Mouse (Mus musculus) E14TG2a.4 (cell line): ENCODE results near the gene Tssk4.

ENCODE experiments used
- H3K27me3 ChIP-seq: 2 replicates; pipeline ENCODE4 v1.6.1; 2014; ENCODE audit warnings: low read length, control low read depth; ENCODE audit not compliant: insufficient read depth
- H3K36me3 ChIP-seq: 2 replicates; pipeline ENCODE4 v1.6.1; 2014; ENCODE audit warnings: low read length, control low read depth; ENCODE audit not compliant: insufficient read depth
- H3K4me1 ChIP-seq: replicated peaks from 2 replicates; pipeline ENCODE4 v1.6.1; 2014; ENCODE audit warnings: low read depth, low read length, control low read depth
- H3K4me3 ChIP-seq: replicated peaks from 2 replicates; pipeline ENCODE4 v1.5.1; 2014; ENCODE audit warnings: mild to moderate bottlenecking, low read length
- H3K9me3 ChIP-seq: 2 replicates; pipeline ENCODE4 v1.6.1; 2014; ENCODE audit warnings: low read length, control low read depth
- CTCF ChIP-seq: conservative IDR thresholded peaks from 2 replicates; pipeline ENCODE4 v1.5.1; 2014; ENCODE audit warnings: low read length
- NANOG ChIP-seq: IDR thresholded peaks from 2 replicates; pipeline ENCODE4 v1.6.1; 2014; ENCODE audit warnings: borderline replicate concordance, low read length, mixed read lengths
- POU5F1 ChIP-seq: IDR thresholded peaks from 2 replicates; pipeline ENCODE4 v1.6.1; 2014; ENCODE audit warnings: low read length, borderline replicate concordance

Tssk4 gene

DNA sequence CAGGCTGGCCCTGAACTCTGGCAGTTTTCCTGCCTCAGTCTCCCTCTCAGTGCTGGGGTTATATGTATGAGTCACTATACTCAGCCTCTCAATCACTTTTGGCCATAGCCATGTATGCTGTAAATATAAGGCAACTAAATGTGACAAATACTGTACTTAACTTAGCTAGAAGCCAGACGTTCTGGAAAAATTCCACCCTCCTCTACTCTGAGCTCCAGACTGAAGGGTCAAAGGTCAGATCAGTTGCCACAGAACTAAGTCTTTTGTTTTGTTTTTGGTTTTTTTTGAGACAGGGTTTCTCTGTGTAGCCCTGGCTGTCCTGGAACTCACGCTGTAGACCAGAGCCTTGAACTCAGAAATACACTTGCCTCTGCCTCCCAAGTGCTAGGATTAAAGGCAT, 34.1 kb upstream of the Tssk4 start:
- TF ChIP-seq POU5F1 = no peak
- TF ChIP-seq CTCF = no peak
- TF ChIP-seq NANOG = no peak
- no peak overlapping the region for H3K4me3 ChIP-seq
- H3K36me3 ChIP-seq = peaks cover 2% of the 10 kb centered on the region; the same call in 1 of the 2 replicates
- no peaks in the 10 kb centered on the region for H3K9me3 ChIP-seq
- peaks cover 23% of the 10 kb centered on the region for H3K27me3 ChIP-seq
- H3K4me1 ChIP-seq = peaks cover 26% of the 10 kb centered on the region

DNA sequence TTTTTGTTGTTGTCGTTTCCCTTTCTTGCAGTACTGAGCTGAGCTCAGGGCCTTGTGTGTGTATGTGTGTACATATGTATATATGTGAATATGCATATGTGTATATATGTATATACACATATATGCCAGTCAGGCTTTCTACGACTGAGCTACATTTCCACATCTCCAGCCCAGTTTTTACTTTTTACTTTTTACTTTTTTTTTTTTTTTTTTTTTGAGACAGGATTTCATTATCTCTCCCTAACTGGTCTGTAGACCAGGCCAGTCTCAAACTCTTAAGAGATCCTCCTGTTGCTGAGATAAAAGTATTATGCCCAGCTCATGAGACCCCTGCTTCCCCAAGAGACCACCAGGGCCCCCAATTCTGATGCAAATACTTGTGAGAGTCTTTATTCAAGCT, 33.1 kb upstream of the Tssk4 start:
- Histone ChIP-seq H3K36me3 (no peaks in the 10 kb centered on the region), H3K27me3 (peaks cover 23% of the 10 kb centered on the region), H3K4me3 (no peak overlapping the region), H3K9me3 (no peaks in the 10 kb centered on the region), H3K4me1 (peaks cover 23% of the 10 kb centered on the region)
- TF ChIP-seq POU5F1 (no peak), CTCF (no peak), NANOG (no peak)

DNA sequence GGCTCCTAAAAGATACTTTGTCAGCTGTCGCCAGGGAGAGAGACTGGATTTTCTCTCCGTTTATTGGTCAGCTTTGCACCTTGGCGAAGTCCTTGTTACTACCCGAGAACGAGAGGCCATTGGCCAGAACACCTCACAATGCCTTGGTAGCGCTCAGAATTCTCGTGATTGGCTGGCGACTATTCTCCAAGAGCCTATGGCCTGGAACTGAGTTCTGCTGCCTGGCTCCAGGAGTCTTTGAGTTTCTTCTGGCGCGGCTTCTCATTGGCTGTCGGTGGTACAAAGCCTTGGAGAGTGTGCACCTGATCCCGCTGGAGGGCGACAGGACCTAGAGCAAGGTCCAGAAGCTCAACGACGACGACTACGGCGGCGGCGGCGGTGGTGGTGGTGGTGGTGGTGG, 32.2 kb upstream of the Tssk4 start, which contains the start of gene Rec8:
Rec8 (plus strand) TSS at position 216 of the 400 bp plus-strand sequence.
- no peak for TF ChIP-seq POU5F1
- no peak for TF ChIP-seq NANOG
- TF ChIP-seq CTCF = no peak
- Histone ChIP-seq H3K4me3 (peak within 1 kb of the TSS; percentile 61), H3K36me3 (no peaks in the 10 kb centered on the region)

DNA sequence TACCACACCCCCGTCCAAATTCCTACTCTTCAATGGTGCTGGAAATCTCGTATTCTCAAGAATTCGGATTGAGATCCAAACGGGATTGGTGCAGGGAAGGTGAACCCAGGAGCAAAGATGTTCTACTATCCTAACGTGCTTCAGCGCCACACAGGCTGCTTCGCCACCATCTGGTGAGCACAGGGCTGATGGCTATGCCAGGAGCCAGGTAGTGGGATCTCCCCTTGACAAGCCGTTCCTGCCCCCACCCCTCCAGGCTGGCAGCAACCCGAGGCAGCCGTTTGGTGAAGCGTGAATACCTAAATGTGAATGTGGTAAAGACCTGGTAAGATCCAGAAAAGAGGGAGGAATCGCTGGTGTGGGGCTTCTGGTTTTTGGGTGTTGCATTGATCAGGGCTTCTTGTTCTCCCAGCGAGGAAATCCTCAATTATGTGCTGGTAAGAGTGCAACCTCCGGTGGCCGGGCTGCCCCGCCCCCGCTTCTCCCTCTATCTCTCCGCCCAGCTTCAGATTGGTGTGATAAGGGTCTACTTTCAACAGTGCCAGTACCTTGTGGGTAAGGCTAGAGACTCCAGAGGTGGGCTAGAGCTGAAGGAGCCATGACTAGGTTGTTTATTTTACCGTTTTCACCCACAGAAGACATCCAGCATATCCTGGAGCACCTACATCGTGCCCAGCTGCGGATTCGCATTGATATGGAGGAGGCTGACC, 31.3 kb upstream of the Tssk4 start:
- Histone ChIP-seq H3K4me1 (peaks cover 38% of the 10 kb centered on the region), H3K27me3 (peaks cover 25% of the 10 kb centered on the region), H3K9me3 (no peaks in the 10 kb centered on the region), H3K36me3 (peaks cover 2% of the 10 kb centered on the region; the same call in 1 of the 2 replicates), H3K4me3 (peak overlapping the region; percentile 61)
- TF ChIP-seq NANOG (no peak), POU5F1 (no peak), CTCF (no peak)

More for the DNA sequence above, 32.2 kb upstream of the Tssk4 start, which contains the start of gene Rec8:
- Histone ChIP-seq H3K9me3 (no peaks in the 10 kb centered on the region), H3K27me3 (peaks cover 25% of the 10 kb centered on the region), H3K4me1 (peaks cover 29% of the 10 kb centered on the region)

DNA sequence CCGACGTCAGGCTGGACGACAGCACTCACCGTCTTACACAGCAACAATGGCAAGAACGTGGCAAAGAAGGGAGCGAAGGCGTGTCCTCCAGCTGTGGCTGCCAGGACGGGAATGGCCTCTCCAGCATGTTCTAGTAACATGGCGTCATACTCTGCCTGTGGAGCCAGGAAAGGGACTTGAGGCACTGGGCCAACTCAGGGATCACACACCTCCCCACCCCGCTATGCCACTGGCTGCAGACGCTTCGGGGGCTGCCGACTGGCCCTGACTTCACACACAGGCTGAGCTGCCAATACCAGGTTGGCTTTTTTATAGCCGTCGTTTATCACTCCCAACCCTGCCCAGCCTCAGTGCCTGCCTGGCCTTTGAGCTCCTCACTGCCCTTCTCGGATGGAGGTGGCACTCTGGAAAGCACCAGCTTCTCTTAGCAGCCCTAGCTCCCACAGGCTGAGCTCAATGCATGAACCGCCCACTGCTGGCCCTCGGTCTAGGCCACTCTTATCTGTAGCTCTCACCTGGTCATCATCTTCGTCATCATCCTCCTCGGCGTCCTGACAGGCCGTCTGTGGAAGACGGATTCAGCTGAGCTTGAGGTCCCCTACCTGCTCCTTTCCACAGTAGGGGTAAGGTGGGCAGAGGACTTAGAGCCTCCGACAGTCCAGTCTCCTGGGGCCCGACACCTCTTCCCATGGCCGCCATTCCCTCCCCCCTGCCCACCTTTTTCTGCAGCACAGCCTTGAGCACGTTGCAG, 21.7 kb upstream of the Tssk4 start:
- no peaks in the 10 kb centered on the region for H3K9me3 ChIP-seq
- peaks cover 53% of the 10 kb centered on the region for H3K4me1 ChIP-seq
- H3K36me3 ChIP-seq = peaks cover 97% of the 10 kb centered on the region
- no peak overlapping the region for H3K4me3 ChIP-seq
- no peaks in the 10 kb centered on the region for H3K27me3 ChIP-seq
- TF ChIP-seq CTCF = no peak

DNA sequence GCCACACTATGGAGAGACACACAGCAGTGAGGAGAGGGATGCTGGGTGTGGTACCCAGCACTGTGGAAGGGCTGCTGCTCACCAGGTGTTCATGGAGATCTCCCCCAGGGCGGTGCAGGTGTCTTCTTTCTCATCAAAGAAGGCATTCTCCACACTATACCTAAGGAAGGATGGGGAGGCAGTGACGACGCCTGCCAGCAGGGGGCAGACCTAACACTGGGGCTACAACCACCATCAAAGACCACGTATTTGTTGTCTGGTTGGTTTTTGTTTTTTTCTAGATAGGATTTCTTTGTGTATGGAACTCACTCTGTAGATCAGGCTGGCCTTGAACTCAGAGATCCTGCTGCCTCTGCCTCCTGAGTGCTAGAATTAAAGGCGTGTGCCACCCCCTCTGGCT, 20.7 kb upstream of the Tssk4 start:
- H3K9me3 ChIP-seq = no peaks in the 10 kb centered on the region
- TF ChIP-seq NANOG (no peak), CTCF (peak; percentile 92)
- H3K4me1 ChIP-seq = peaks cover 53% of the 10 kb centered on the region
- H3K36me3 ChIP-seq = peaks cover 99% of the 10 kb centered on the region
- no peak overlapping the region for H3K4me3 ChIP-seq
- no peaks in the 10 kb centered on the region for H3K27me3 ChIP-seq

DNA sequence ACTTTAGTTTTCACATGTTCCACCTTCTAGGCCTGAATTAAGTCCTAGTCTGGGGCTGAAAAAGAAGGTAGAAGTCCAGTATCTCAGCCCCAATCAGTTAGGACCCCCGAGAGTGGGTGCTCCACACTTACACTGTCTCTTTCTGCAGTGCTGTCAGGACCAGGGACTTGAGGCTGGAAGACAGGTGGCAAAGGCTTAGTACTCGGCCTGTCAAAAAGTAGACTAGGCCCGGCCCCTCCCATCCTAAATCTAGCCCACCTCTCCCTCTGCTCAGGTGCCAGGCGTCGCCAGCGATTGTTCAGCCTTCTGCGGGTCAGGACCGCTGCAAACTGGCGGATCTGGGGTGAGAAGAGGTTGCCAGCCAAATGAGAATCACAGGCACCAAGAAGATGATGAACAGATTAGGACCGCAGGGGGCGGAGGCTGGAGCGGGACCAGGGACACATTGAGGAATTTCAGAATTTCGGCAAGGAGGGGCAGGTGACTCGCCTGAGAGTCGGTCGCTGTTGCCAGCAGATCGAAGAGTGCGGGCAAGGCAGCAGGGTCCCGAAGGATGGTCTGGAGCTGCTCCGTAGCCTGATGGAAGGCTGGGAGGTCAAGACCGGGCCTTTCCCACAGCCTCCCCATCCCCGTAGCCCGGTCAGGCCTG, 15.0 kb upstream of the Tssk4 start:
- Histone ChIP-seq H3K36me3 (peaks cover 84% of the 10 kb centered on the region), H3K27me3 (no peaks in the 10 kb centered on the region), H3K4me1 (peaks cover 54% of the 10 kb centered on the region), H3K4me3 (peak overlapping the region; percentile 91), H3K9me3 (no peaks in the 10 kb centered on the region)
- TF ChIP-seq POU5F1 (no peak), NANOG (no peak), CTCF (no peak)

DNA sequence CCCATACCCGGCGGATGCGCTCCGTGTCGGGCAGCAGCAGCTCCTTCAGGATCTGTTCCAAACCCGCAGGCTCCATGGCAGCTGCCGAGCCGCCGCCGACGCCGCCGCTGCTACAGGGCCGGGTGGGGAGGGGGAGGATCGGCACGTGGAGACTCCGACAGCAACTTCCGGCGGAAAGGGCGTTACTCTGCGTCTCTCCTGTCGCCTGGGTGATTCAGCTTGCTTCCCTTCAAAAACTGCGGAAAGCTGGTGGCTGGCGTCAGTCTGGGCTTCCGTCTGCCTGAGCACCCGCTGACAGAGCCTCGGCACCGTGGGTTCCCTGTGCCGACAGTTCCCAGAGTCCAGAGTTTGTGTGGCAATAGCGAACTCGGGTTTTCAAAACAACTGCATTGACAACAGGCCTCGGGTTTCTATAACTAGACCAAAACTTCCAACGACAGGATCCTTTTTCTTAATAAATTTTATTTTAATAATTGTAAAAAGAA, 14.4 kb upstream of the Tssk4 start, which contains the start of gene Ipo4:
Ipo4 (minus strand) TSS at position 435 of the 485 bp plus-strand sequence.
- Histone ChIP-seq H3K9me3 (no peaks in the 10 kb centered on the region), H3K27me3 (no peaks in the 10 kb centered on the region), H3K4me1 (peaks cover 54% of the 10 kb centered on the region), H3K4me3 (peak within 1 kb of the TSS; percentile 91), H3K36me3 (peaks cover 84% of the 10 kb centered on the region)
- TF ChIP-seq CTCF (no peak), NANOG (no peak), POU5F1 (no peak)
